Mouse (Mus musculus): ENCODE results near the gene Btbd35f1.
"Not testable (repeated sequence)": the region's sequence is repeated elsewhere in the genome, so short reads cannot be mapped to it uniquely, and the experiment has no call there.

The Btbd35f1 gene

DNA sequence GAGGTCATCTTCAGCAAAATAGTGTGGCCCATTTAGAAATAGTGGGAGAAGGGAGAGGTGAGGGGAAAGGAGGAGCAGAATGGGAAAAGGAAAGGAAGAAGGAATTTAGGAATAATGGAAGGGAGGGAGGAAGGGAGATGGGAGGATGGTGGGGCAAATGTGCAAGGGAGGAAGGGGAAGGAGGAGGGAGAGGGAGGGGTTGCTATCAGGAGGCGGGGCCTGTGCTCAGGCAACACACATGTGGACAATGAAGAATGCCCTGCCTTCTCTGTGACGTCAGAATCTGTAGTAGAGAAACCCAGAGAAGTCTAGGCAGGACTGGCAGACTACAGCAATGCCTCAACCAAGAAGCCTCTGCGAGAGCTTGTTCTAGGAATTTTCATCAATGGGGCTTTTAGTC is at the start of gene Btbd35f1:
Gene Btbd35f1 (plus strand): TSS at position 301 of the 400 bp plus-strand sequence.
- not testable (repeated sequence) for DNase-seq (ENCODE audit: low spot score in 2 of 2)

DNA sequence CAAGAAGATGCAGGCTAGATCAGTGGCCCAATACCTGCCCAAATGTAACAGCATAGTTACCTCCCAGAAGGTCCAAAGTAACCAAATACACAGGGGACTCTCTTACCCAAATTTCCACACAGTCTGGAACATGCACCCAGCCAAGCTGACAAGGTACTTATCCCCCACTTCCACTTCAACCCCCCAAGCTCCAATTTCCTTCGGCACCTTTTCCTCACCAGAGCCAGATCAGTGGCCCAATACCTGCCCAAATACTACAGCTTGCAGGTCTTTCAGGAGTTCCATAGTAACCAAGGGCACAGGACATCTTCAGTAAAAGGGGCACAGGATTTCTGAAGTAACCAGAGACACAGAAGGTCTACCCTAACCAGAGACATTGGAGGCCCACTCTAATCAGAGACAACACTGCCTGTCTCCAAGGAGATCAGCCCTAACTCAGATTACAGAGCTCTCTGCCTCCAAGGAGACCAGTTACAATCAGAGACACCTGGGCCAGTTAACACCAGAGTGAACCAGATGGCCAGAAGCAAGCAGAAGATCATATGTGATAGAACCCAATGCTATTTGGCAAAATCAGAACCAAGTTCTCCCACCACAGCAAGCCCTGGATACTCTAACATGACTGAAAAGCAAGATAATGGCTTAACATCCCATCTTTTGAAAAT is 31.2 kb downstream of the Btbd35f1 start:
- not testable (repeated sequence) for DNase-seq (ENCODE audit: low spot score in 2 of 2)

DNA sequence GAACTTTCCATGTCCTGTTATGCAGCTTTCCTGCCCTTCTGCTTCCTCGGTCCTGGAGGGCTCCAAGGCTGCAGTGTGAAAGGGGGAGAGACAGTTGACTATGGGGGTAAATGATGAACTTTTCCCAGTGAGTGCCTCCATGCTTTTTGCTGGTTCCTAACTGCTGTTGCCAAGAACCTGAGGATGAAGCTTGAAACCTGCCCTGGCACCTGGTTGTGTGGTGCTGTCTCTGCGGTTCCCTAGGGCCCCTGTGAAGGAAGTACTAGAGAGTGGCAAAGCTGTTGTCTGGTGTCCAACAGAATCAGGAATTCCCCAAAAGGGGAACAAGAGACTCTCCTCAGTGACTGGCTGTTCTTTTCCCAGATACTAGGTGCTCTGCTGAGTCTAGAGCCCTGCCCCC is 41.2 kb downstream of the Btbd35f1 start:
- DNase-seq (ENCODE audit: low spot score in 2 of 2), result not testable (repeated sequence)

DNA sequence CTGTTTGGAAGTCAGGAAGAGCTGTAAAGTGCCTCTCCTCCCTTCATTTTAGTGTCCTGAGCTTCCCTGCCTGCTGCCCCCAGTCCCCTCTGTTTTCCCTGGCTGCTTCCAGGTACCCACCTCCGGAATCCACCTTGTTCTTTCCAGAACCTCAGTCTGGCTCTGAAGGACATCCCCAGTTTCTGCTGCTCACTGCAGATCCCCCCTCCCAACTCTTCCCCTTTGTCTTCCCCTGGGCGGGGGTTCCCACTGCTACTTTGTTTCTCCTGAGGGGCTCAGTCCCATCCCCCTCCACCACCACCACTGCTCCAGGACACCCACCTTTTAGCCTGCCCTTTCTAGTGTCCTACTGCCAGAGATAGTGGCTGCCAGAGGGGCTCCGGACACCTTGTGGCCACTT is 41.6 kb downstream of the Btbd35f1 start:
- DNase-seq (ENCODE audit: low spot score in 2 of 2), result not testable (repeated sequence)

Measured in right cerebral cortex, adult 2 months (tissue).